Mouse (Mus musculus) lung, postnatal 0 days (tissue): ENCODE results near the gene Ankrd28. TPM values are rescaled to one million over a fixed set of nuclear protein-coding genes. Genes with fewer than 3 reads are reported as not detected.

Experiments used
- ATAC-seq: fragments of 200-750 bp; cut with Nextera tagmentation; 2 replicates; pipeline ENCODE4 v1.8.0; 2017; ENCODE audit warnings: moderate library complexity
- DNase-seq: peaks from one replicate; pipeline ENCODE4 v3.0.0-alpha.2; 2016; ENCODE audit warnings: low spot score
- H3K27ac ChIP-seq: fragments of 300-500 bp; sonication (generic); 2 replicates; pipeline ENCODE4 v1.5.1; 2014; ENCODE audit warnings: antibody characterized with exemption, mild to moderate bottlenecking, low read length, mixed read lengths
- H3K27me3 ChIP-seq: fragments of 300-500 bp; sonication (generic); replicated peaks from 2 replicates; pipeline ENCODE4 v1.6.1; 2014; ENCODE audit warnings: low read length, mixed read lengths; ENCODE audit not compliant: insufficient read depth
- H3K36me3 ChIP-seq: fragments of 300-500 bp; sonication (generic); 2 replicates; pipeline ENCODE4 v1.6.1; 2014; ENCODE audit warnings: low read length, mixed read lengths; ENCODE audit not compliant: insufficient read depth
- H3K4me1 ChIP-seq: fragments of 300-500 bp; sonication (generic); 2 replicates; pipeline ENCODE4 v1.6.1; 2014; ENCODE audit warnings: antibody characterized with exemption, low read depth, low read length, mixed read lengths; ENCODE audit not compliant: insufficient read depth
- H3K4me2 ChIP-seq: fragments of 300-500 bp; sonication (generic); replicated peaks from 2 replicates; pipeline ENCODE4 v1.6.1; 2014; ENCODE audit warnings: low read depth, mild to moderate bottlenecking, low read length, moderate library complexity, mixed read lengths
- H3K4me3 ChIP-seq: fragments of 300-500 bp; sonication (generic); 2 replicates; pipeline ENCODE4 v1.5.1; 2014; ENCODE audit warnings: low read depth, low read length
- H3K9ac ChIP-seq: fragments of 300-500 bp; sonication (generic); replicated peaks from 2 replicates; pipeline ENCODE4 v1.6.1; 2014; ENCODE audit warnings: low read depth, mild to moderate bottlenecking
- H3K9me3 ChIP-seq: fragments of 300-500 bp; sonication (generic); 2 replicates; pipeline ENCODE4 v1.6.1; 2016; ENCODE audit warnings: low read length, mixed read lengths
- CTCF ChIP-seq: IDR thresholded peaks from 2 replicates; pipeline ENCODE4 v1.5.1; 2016; ENCODE audit warnings: antibody characterized with exemption, mild to moderate bottlenecking
- EP300 ChIP-seq: IDR thresholded peaks from 2 replicates; pipeline ENCODE4 v1.6.1; 2016; ENCODE audit warnings: antibody characterized with exemption, mild to moderate bottlenecking, control low read depth
- WGBS: fragments of 180-500 bp; shearing (Covaris S2); extraction: QIAGEN DNeasy Blood & Tissue Kit; methylation state at CpG from one replicate; pipeline ENCODE4 v1.1.7; 2014; 5-methylcytosine and 5-hydroxymethylcytosine counted together
- polyA plus RNA-seq: library from polyadenylated mRNA; unstranded; fragments of >200 nt; fragmentation: Nextera tagmentation; extraction: Ambion mirVana; gene quantifications from 2 replicates; pipeline ENCODE4 v1.2.1, GENCODE M21; 2015

The Ankrd28 gene
- polyA plus RNA-seq, 1 experiment from 2014 or later = 3.8 TPM

GRCm38 (mm10) chr14:31715669-31716068 is 114.8 kb downstream of the Ankrd28 start:
- Histone ChIP-seq H3K36me3 (0 out of 2 replicates have a peak, but pooled peaks cover 17% of the 10 kb centered on the region), H3K4me1 (no peaks in the 10 kb centered on the region), H3K27ac (no peak overlapping the region), H3K9me3 (no peaks in the 10 kb centered on the region), H3K4me3 (no peak overlapping the region), H3K27me3 (no peaks in the 10 kb centered on the region), H3K4me2 (no peak overlapping the region), H3K9ac (no peak overlapping the region)
- TF ChIP-seq EP300 = no peak
- TF ChIP-seq CTCF = no peak
- no peak for ATAC-seq
- DNase-seq = no peak

GRCm38 (mm10) chr14:31709343-31709742 is 121.1 kb downstream of the Ankrd28 start:
- H3K4me1 ChIP-seq = no peaks in the 10 kb centered on the region
- no peaks in the 10 kb centered on the region for H3K27me3 ChIP-seq
- H3K9me3 ChIP-seq = no peaks in the 10 kb centered on the region
- no peak for ATAC-seq
- DNase-seq = no peak
- no peak overlapping the region for H3K4me3 ChIP-seq
- H3K9ac ChIP-seq = no peak overlapping the region
- no peak overlapping the region for H3K27ac ChIP-seq
- H3K4me2 ChIP-seq = no peak overlapping the region
- 73% methylated on average over 1 of the region's 1 CpGs for WGBS
- TF ChIP-seq EP300 = no peak
- peaks cover 4% of the 10 kb centered on the region; the same call in 1 of the 2 replicates for H3K36me3 ChIP-seq

- 62% methylated on average over 2 of the region's 2 CpGs for WGBS
- ATAC-seq = peak; percentile 41; the same call in 1 of the 2 replicates
- Histone ChIP-seq H3K9me3 (no peaks in the 10 kb centered on the region), H3K4me3 (no peak overlapping the region), H3K4me1 (no peaks in the 10 kb centered on the region), H3K4me2 (no peak overlapping the region), H3K9ac (no peak overlapping the region), H3K27me3 (no peaks in the 10 kb centered on the region), H3K27ac (no peak overlapping the region), H3K36me3 (peaks cover 4% of the 10 kb centered on the region; the same call in 1 of the 2 replicates)
- no peak for TF ChIP-seq EP300
- no peak for TF ChIP-seq CTCF
- DNase-seq = peak; percentile 43
Observed at GRCm38 (mm10) chr14:31700376-31700775, 130.1 kb downstream of the Ankrd28 start.

GRCm38 (mm10) chr14:31697755-31698154 is 132.7 kb downstream of the Ankrd28 start:
- no peaks in the 10 kb centered on the region for H3K9me3 ChIP-seq
- no peak overlapping the region for H3K4me3 ChIP-seq
- H3K4me1 ChIP-seq = no peaks in the 10 kb centered on the region
- no peak overlapping the region for H3K9ac ChIP-seq
- H3K27ac ChIP-seq = no peak overlapping the region
- DNase-seq = no peak
- peaks cover 4% of the 10 kb centered on the region; the same call in 1 of the 2 replicates for H3K36me3 ChIP-seq
- H3K27me3 ChIP-seq = no peaks in the 10 kb centered on the region
- H3K4me2 ChIP-seq = no peak overlapping the region
- TF ChIP-seq EP300 (no peak), CTCF (no peak)
- 86% methylated on average over 4 of the region's 4 CpGs for WGBS
- no peak for ATAC-seq

- TF ChIP-seq EP300 = no peak
- no peak for TF ChIP-seq CTCF
Observed at GRCm38 (mm10) chr14:31697346-31697745, 133.1 kb downstream of the Ankrd28 start.

GRCm38 (mm10) chr14:31696985-31697303 is 133.5 kb downstream of the Ankrd28 start:
- no peak overlapping the region for H3K4me2 ChIP-seq
- ATAC-seq (no peak), DNase-seq (no peak)
- H3K27ac ChIP-seq = no peak overlapping the region
- TF ChIP-seq CTCF (no peak), EP300 (no peak)
- no peaks in the 10 kb centered on the region for H3K9me3 ChIP-seq
- H3K36me3 ChIP-seq = peaks cover 4% of the 10 kb centered on the region; the same call in 1 of the 2 replicates
- H3K4me3 ChIP-seq = no peak overlapping the region
- 82% methylated on average over 3 of the region's 3 CpGs for WGBS
- no peak overlapping the region for H3K9ac ChIP-seq
- H3K27me3 ChIP-seq = no peaks in the 10 kb centered on the region
- no peaks in the 10 kb centered on the region for H3K4me1 ChIP-seq

More at GRCm38 (mm10) chr14:31697346-31697745, 133.1 kb downstream of the Ankrd28 start:
- ATAC-seq (no peak), DNase-seq (no peak)
- 86% methylated on average over 3 of the region's 3 CpGs for WGBS
- H3K4me3 ChIP-seq = no peak overlapping the region
- peaks cover 4% of the 10 kb centered on the region; the same call in 1 of the 2 replicates for H3K36me3 ChIP-seq
- H3K9me3 ChIP-seq = no peaks in the 10 kb centered on the region
- H3K4me2 ChIP-seq = no peak overlapping the region
- no peak overlapping the region for H3K9ac ChIP-seq
- H3K27ac ChIP-seq = no peak overlapping the region
- H3K4me1 ChIP-seq = no peaks in the 10 kb centered on the region
- H3K27me3 ChIP-seq = no peaks in the 10 kb centered on the region
